Mouse (Mus musculus): ENCODE results near the gene Fv1. TPM values are rescaled to one million over a fixed set of nuclear protein-coding genes. Genes with fewer than 3 reads are reported as not detected.

Fv1 gene
- polyA plus RNA-seq, 1 experiment from 2014 or later, result 17.3 TPM

DNA sequence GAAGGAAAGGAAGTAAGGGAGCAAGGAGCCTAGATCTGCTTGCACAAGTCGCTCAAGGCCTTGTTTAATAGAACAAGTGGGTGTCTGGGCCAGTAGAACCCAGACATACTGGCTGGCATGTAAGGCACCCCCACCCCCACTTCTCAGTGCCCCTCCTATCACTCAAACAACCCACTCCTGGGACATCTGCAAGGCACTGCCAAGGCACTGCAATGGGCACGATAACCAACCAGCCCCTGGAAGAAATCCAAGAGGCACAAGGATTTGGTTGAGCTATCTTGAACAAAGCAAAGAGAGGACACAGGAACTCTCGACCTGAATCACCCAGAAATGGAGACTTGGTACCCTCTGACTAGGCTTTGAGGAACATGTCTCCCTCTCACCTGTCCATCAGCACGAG is 19.5 kb downstream of the Fv1 start:
- 88% methylated on average over 4 of the region's 4 CpGs for WGBS
- Histone ChIP-seq H3K4me1 (no peaks in the 10 kb centered on the region), H3K4me2 (no peak overlapping the region), H3K27me3 (no peaks in the 10 kb centered on the region), H3K9me3 (no peaks in the 10 kb centered on the region), H3K4me3 (replicated peaks) (no peak overlapping the region), H3K36me3 (replicated peaks) (peaks cover 90% of the 10 kb centered on the region), H3K9ac (no peak overlapping the region), H3K27ac (no peak overlapping the region)
- no peak for ATAC-seq (ENCODE audit: low FRiP score)

DNA sequence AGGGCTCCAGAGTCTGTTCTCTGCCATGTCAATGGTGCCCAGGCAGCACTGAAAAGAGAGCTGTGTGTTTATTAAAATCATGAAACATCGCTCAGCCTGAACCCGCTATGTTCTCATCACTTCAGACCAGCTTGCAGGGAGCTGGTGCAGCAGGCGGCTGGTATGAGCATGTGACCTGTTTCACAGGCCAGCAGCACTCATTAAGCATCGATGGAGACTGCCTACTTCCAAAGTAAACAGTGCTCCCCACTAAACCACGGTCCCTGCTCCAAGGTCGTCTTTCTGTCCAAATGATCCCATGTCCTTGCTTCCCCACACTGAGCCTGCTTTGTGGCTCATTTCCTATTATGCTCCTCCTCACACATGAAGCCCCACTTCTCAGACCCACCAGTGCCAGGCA is 21.6 kb downstream of the Fv1 start:
- no peak for ATAC-seq (ENCODE audit: low FRiP score)
- Histone ChIP-seq H3K27ac (no peak overlapping the region), H3K4me3 (replicated peaks) (no peak overlapping the region), H3K9me3 (no peaks in the 10 kb centered on the region), H3K36me3 (replicated peaks) (peaks cover 93% of the 10 kb centered on the region), H3K9ac (no peak overlapping the region), H3K4me1 (no peaks in the 10 kb centered on the region), H3K27me3 (no peaks in the 10 kb centered on the region), H3K4me2 (no peak overlapping the region)
- WGBS, result 91% methylated on average over 6 of the region's 6 CpGs

DNA sequence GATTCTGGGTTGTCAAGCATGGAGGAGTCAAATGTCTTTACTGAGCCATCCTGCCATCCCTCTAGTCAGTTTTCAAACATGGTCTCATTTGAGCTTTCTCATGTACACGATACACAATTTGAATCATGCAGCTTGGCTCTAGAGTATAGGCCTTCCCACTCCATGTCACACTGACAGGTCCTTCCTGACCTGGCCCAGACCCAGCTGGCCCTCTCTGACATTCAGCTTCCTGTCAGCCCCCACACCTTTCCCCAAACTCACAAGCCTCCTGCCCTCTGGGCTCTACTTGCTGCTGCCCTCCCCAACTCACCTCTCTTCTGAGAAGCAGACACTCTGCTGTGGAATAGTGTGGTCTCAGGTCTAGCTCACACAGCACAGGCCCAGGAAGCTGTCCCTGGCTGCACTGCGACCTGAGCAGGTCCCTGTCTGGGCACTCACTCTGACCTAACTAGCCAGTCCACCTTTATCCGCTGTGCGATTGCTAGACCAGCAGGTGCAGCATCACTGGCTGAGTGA is 27.1 kb downstream of the Fv1 start:
- Histone ChIP-seq H3K27me3 (no peaks in the 10 kb centered on the region), H3K4me2 (no peak overlapping the region), H3K4me1 (no peaks in the 10 kb centered on the region), H3K9ac (no peak overlapping the region), H3K9me3 (no peaks in the 10 kb centered on the region), H3K4me3 (replicated peaks) (no peak overlapping the region), H3K27ac (no peak overlapping the region), H3K36me3 (replicated peaks) (peaks cover 99% of the 10 kb centered on the region)
- 87% methylated on average over 4 of the region's 4 CpGs for WGBS
- no peak for ATAC-seq (ENCODE audit: low FRiP score)

DNA sequence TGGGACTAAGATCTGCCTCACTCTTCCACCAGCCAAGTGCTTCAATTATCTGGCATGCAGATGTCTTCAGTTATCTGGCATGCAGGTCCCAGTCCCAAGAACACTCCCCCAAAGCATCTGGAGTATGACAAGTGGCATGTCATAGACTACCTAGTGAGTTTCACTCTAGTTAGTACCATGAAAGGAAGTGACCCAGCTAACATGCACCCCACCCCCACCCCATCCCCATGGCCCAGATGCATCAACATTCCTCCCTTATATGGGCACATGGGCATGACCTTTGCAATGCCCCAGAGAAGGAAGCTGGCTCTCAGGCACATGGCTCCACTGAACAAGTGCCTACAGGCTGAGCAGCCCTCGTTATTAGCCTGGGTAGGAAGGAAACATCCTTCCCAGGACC is 27.6 kb downstream of the Fv1 start:
- Histone ChIP-seq H3K4me2 (no peak overlapping the region), H3K9ac (no peak overlapping the region), H3K4me3 (replicated peaks) (no peak overlapping the region), H3K27me3 (no peaks in the 10 kb centered on the region), H3K36me3 (replicated peaks) (peaks cover 96% of the 10 kb centered on the region), H3K9me3 (no peaks in the 10 kb centered on the region), H3K27ac (no peak overlapping the region), H3K4me1 (no peaks in the 10 kb centered on the region)
- ATAC-seq (ENCODE audit: low FRiP score), result no peak
- 80% methylated on average over 1 of the region's 1 CpGs for WGBS

DNA sequence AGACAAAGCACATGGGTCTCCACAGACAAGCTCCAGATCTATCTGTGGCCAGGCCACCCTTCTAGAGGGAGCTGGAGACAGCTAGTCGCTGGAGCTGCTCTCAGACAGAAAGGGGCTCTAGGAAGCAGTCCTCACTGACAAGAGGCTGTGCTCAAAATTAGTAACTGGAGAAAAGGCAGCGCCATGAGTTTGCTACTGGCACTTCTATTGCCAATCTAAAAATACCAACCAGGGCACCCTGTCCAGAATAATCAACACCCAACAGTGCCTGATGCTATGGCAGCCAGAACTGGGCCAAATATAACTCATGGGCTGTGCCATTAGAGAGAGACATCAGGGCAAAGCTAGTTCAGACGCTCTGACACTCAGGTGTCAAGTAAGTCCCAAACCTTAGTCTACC is 28.6 kb downstream of the Fv1 start:
- Histone ChIP-seq H3K4me1 (no peaks in the 10 kb centered on the region), H3K4me3 (replicated peaks) (no peak overlapping the region), H3K27me3 (no peaks in the 10 kb centered on the region), H3K9ac (no peak overlapping the region), H3K27ac (no peak overlapping the region), H3K4me2 (no peak overlapping the region), H3K9me3 (no peaks in the 10 kb centered on the region), H3K36me3 (replicated peaks) (peaks cover 95% of the 10 kb centered on the region)
- ATAC-seq (ENCODE audit: low FRiP score), result no peak
- 82% methylated on average over 3 of the region's 3 CpGs for WGBS

DNA sequence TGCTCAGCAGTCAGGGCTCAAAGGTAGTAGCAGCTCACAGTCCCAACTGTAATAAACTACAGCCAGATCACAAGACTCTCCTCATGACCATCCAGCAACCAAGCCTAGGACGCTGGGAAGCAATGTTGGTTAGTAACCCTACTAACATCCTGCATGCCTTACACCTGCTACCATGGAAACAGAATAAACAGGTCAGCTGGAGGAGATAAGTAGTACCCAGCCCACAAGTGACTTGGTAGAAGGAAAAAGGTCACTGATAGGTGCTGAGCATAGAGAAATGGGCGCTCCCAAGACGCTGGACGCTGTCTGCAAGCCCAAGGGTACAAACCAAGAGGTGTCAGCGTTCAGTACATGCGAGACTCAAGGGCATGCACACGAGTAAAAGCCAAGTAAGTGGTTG is 31.7 kb downstream of the Fv1 start:
- ATAC-seq (ENCODE audit: low FRiP score), result no peak
- Histone ChIP-seq H3K9ac (no peak overlapping the region), H3K4me3 (replicated peaks) (no peak overlapping the region), H3K9me3 (no peaks in the 10 kb centered on the region), H3K36me3 (replicated peaks) (peaks cover 74% of the 10 kb centered on the region), H3K27ac (no peak overlapping the region), H3K4me1 (peaks cover 15% of the 10 kb centered on the region), H3K4me2 (no peak overlapping the region), H3K27me3 (no peaks in the 10 kb centered on the region)
- WGBS, result 92% methylated on average over 7 of the region's 7 CpGs

DNA sequence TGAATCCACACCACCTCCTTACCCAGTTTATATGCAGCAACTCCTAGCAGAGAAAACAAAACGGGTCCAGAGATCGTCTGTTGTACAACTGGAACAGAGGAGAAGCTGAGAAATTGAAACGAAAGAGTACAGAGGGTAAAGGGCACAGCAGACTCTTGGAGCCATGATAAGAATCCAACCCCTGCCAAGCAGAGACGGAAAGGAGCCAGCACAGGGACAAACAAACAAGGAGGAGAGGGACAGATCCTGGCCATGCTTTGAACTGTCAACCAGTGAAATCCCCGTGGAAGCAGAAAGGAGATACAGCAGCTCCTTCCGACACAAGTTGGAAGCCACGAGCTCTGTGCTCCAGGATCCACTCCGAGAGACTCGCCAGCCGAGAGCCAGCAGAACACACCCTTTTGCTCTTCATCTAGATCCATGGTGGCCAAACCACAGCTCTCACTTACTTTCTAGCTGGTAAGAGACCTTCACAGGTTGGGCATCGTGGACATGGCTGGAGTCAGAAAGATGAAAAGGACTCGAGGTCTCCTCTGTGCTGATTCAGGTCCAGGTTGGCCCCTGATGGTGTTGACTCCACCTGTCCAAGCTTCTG is 34.2 kb downstream of the Fv1 start:
- H3K4me2 ChIP-seq, result peak overlapping the region; percentile 65; the same call in 1 of the 2 replicates
- H3K4me1 ChIP-seq, result peaks cover 15% of the 10 kb centered on the region
- no peaks in the 10 kb centered on the region for H3K9me3 ChIP-seq
- no peak overlapping the region for H3K27ac ChIP-seq
- no peak overlapping the region for H3K9ac ChIP-seq
- H3K4me3 ChIP-seq (replicated peaks), result peak overlapping the region; percentile 93; the same call in 1 of the 2 replicates
- WGBS, result 91% methylated on average over 12 of the region's 12 CpGs
- no peak for ATAC-seq (ENCODE audit: low FRiP score)
- peaks cover 49% of the 10 kb centered on the region for H3K36me3 ChIP-seq (replicated peaks)
- H3K27me3 ChIP-seq, result no peaks in the 10 kb centered on the region; the same call in 1 of the 2 replicates

DNA sequence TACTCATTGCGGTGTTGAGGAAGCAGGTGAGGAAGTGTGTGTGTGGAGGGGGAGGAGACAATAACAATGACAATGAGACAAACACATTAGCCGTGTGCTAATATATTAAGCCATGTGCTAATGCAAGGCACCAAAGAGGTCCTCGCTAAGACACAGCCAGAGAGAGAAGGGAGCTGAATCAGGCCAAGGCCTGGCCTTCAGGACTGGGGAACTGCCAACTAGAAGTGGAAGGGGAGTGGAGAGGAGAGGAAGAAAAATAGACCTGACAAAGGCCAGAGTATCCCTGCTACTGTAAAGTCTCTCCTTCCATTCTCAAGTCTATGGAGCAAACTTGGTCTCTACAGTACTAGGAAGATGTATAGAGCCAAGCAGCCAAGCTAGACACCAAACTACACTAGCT is 34.8 kb downstream of the Fv1 start:
- WGBS, result 83% methylated on average over 3 of the region's 3 CpGs
- ATAC-seq (ENCODE audit: low FRiP score), result no peak
- H3K36me3 ChIP-seq (replicated peaks), result peaks cover 43% of the 10 kb centered on the region
- H3K4me3 ChIP-seq (replicated peaks), result peak overlapping the region; percentile 93
- peaks cover 15% of the 10 kb centered on the region for H3K4me1 ChIP-seq
- H3K4me2 ChIP-seq, result peak overlapping the region; percentile 65
- H3K27ac ChIP-seq, result no peak overlapping the region
- peak overlapping the region; percentile 81 for H3K9ac ChIP-seq
- H3K27me3 ChIP-seq, result no peaks in the 10 kb centered on the region; the same call in 1 of the 2 replicates
- H3K9me3 ChIP-seq, result no peaks in the 10 kb centered on the region

DNA sequence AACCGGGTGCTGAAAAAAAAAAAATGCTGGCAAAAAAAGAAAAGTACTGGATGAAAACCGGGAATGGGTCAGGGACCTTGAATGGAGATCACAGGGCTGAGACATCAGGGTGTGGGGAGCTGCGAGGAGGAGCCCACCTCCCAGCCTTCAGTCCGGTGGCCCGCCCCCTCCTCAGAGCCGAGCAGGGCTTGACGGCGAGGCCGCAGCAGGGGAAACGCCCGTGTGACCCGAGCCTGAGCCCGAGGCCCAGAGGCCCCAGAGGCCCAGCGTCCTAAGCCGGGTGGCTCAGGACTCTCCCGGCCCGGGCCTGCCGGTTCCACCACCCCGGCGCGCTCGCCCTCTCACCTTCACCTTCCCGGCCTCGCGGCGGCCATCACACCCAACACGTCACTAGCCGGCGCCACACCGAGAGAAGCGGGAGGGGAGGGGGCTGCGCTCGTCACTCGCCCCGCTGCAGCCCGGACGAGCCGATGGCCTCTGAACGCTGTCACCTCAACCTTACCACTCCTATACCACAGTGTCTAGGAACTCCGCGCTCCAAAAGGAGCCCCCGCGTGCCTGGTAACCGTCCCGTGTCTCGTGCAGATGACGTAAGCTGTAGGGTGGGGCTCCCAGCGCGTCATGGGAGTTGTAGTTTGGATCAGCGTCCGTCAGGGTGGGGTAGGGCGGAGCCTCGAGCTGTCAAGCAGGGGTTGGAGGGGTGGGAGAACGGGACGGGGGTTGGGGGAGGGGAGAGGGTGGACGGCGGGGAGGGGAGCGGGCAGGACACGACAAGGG is 35.7 kb downstream of the Fv1 start, which contains the start of gene Mfn2:
TSS of gene Mfn2 (minus strand) at position 392 of the 777 bp plus-strand sequence.
- peak; percentile 95 for ATAC-seq (ENCODE audit: low FRiP score)
- peaks cover 34% of the 10 kb centered on the region for H3K36me3 ChIP-seq (replicated peaks)
- no peaks in the 10 kb centered on the region for H3K9me3 ChIP-seq
- H3K9ac ChIP-seq, result peak within 1 kb of the TSS; percentile 81
- peak within 1 kb of the TSS; percentile 93 for H3K4me3 ChIP-seq (replicated peaks)
- H3K27me3 ChIP-seq, result no peaks in the 10 kb centered on the region; the same call in 1 of the 2 replicates
- H3K27ac ChIP-seq, result peak within 1 kb of the TSS; percentile 83
- peaks cover 15% of the 10 kb centered on the region for H3K4me1 ChIP-seq
- WGBS, result under 1% methylated on average over 59 of the region's 59 CpGs
- H3K4me2 ChIP-seq, result peak within 1 kb of the TSS; percentile 65

DNA sequence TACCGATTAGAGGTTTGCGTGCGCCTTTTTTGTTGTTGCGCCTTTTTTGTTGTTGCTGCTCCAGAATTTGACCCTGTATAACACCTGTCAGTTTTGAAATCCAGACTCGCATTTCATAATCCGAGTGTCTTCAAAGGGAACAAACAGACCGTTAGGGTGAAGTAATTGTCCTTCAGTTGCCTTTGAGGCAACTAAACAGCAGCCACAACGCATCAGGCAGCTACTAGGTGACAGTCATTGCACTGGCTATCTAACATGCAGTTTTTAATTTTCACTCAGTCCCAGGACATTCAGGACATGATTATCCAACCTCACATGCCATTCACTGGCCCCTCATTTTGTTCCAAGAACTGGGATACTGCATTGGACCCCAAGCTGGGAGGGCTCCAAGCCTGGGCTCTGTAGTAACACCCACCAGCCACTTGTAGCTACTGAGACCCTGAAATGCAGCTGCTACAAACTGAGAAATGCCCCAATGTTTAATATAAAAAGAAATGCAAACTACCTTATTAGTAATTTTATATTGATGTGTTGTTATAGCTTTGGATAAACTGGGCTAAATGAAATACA is 36.4 kb downstream of the Fv1 start:
- WGBS, result 1% methylated on average over 8 of the region's 8 CpGs
- H3K4me2 ChIP-seq, result peak overlapping the region; percentile 51
- H3K27ac ChIP-seq, result no peak overlapping the region
- peak overlapping the region; percentile 93 for H3K4me3 ChIP-seq (replicated peaks)
- no peaks in the 10 kb centered on the region; the same call in 1 of the 2 replicates for H3K27me3 ChIP-seq
- H3K9me3 ChIP-seq, result no peaks in the 10 kb centered on the region
- H3K4me1 ChIP-seq, result peaks cover 15% of the 10 kb centered on the region
- peak; percentile 56 for ATAC-seq (ENCODE audit: low FRiP score)
- H3K36me3 ChIP-seq (replicated peaks), result peaks cover 27% of the 10 kb centered on the region
- H3K9ac ChIP-seq, result peak overlapping the region; percentile 81; the same call in 1 of the 2 replicates

DNA sequence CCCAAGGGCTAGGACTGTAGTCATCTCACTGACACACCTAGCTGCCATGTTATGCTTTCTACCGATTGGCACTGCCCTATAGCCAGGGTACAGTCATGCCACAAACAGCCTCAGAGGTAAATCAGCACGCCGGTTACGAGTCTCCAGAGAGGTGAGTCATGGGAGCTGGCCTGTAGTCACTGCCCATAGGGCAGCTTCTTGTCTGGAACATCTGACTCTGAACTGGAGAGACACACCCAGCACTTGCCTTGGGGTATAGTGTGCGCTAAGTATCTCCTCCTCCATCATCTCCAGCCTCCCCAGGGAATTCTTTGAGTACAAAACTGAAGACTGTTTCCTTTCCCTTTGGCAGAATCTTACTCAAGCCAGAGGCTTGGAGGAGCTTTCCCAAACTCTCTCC is 37.5 kb downstream of the Fv1 start:
- Histone ChIP-seq H3K27ac (no peak overlapping the region), H3K36me3 (replicated peaks) (peaks cover 17% of the 10 kb centered on the region), H3K4me3 (replicated peaks) (no peak overlapping the region), H3K27me3 (no peaks in the 10 kb centered on the region; the same call in 1 of the 2 replicates), H3K4me2 (no peak overlapping the region), H3K9ac (no peak overlapping the region), H3K4me1 (peaks cover 15% of the 10 kb centered on the region), H3K9me3 (no peaks in the 10 kb centered on the region)
- ATAC-seq (ENCODE audit: low FRiP score), result no peak
- 91% methylated on average over 5 of the region's 5 CpGs for WGBS

DNA sequence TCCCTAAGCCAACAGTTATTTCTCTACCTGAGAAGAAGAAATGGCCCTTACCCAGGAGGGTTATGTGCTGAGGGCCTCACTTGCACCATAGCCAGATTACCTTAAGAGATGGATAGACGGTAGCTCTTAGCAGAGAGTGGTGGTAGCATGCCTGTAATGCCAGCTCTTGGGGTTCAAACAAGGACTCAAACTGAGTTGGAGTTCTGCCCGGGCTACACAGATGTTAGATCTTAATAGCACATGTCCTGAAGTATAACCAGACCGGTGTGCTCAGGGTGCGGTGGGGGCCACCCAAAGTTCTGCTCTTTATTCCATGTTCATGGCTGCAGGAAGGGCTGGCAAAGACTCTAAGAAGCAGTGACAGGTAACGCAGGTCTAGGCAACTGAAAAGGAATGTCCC is 40.7 kb downstream of the Fv1 start:
- ATAC-seq (ENCODE audit: low FRiP score), result no peak
- no peak overlapping the region for H3K4me2 ChIP-seq
- no peaks in the 10 kb centered on the region for H3K36me3 ChIP-seq (replicated peaks)
- H3K27me3 ChIP-seq, result no peaks in the 10 kb centered on the region; the same call in 1 of the 2 replicates
- no peak overlapping the region for H3K27ac ChIP-seq
- no peaks in the 10 kb centered on the region for H3K9me3 ChIP-seq
- H3K4me3 ChIP-seq (replicated peaks), result no peak overlapping the region
- 92% methylated on average over 5 of the region's 5 CpGs for WGBS
- H3K9ac ChIP-seq, result no peak overlapping the region
- peaks cover 4% of the 10 kb centered on the region for H3K4me1 ChIP-seq

Measured in forebrain, embryonic 12.5 days (tissue).